Mouse (Mus musculus) neural tube, embryonic 12.5 days (tissue): ENCODE measurements around the gene Fsd1l. TPM values are rescaled to one million over a fixed set of nuclear protein-coding genes. Genes with fewer than 3 reads are reported as not detected.
"Not testable (repeated sequence)": the region's sequence is repeated elsewhere in the genome, so short reads cannot be mapped to it uniquely, and the experiment has no call there.

Source experiments
- ATAC-seq: fragments of 200-750 bp; cut with Nextera tagmentation; 2 replicates; pipeline ENCODE4 v1.8.0; 2017; ENCODE audit warnings: low read depth, mild to moderate bottlenecking, moderate TSS enrichment, moderate library complexity; ENCODE audit not compliant: low FRiP score
- H3K27ac ChIP-seq: fragments of 300-500 bp; sonication (generic); 2 replicates; pipeline ENCODE4 v1.5.1; 2016
- H3K27me3 ChIP-seq: fragments of 300-500 bp; sonication (generic); replicated peaks from 2 replicates; pipeline ENCODE4 v1.6.1; 2016; ENCODE audit warnings: mild to moderate bottlenecking
- H3K36me3 ChIP-seq: fragments of 300-500 bp; sonication (generic); 2 replicates; pipeline ENCODE4 v1.6.1; 2016; ENCODE audit warnings: mild to moderate bottlenecking
- H3K4me1 ChIP-seq: fragments of 300-500 bp; sonication (generic); 2 replicates; pipeline ENCODE4 v1.6.1; 2016
- H3K4me2 ChIP-seq: fragments of 300-500 bp; sonication (generic); replicated peaks from 2 replicates; pipeline ENCODE4 v1.6.1; 2016; ENCODE audit warnings: mild to moderate bottlenecking
- H3K4me3 ChIP-seq: fragments of 300-500 bp; sonication (generic); 2 replicates; pipeline ENCODE4 v1.5.1; 2016
- H3K9ac ChIP-seq: fragments of 300-500 bp; sonication (generic); 2 replicates; pipeline ENCODE4 v1.6.1; 2016; ENCODE audit warnings: mild to moderate bottlenecking
- H3K9me3 ChIP-seq: fragments of 300-500 bp; sonication (generic); 2 replicates; pipeline ENCODE4 v1.6.1; 2016; ENCODE audit warnings: mild to moderate bottlenecking
- WGBS: fragments of 180-500 bp; shearing (Covaris S2); methylation state at CpG from one replicate; pipeline ENCODE4 v1.1.7; 2016; 5-methylcytosine and 5-hydroxymethylcytosine counted together
- polyA plus RNA-seq: library from polyadenylated mRNA; unstranded; fragments of >200 nt; fragmentation: Nextera tagmentation; extraction: Ambion mirVana; gene quantifications from 2 replicates; pipeline ENCODE4 v1.2.1, GENCODE M21; 2016

Gene Fsd1l
- polyA plus RNA-seq, 1 experiment from 2014 or later = 27.2 TPM

- Histone ChIP-seq H3K36me3 (peaks cover 11% of the 10 kb centered on the region; the same call in 1 of the 2 replicates), H3K9me3 (no peaks in the 10 kb centered on the region), H3K27me3 (no peaks in the 10 kb centered on the region), H3K27ac (no peak overlapping the region), H3K4me1 (peaks cover 34% of the 10 kb centered on the region), H3K4me2 (no peak overlapping the region), H3K9ac (no peak overlapping the region), H3K4me3 (no peak overlapping the region)
- peak; percentile 82 for ATAC-seq
- 52% methylated on average over 7 of the region's 7 CpGs for WGBS
Observed at GRCm38 (mm10) chr4:53637269-53637909, 6.1 kb downstream of the Fsd1l start.

DNA sequence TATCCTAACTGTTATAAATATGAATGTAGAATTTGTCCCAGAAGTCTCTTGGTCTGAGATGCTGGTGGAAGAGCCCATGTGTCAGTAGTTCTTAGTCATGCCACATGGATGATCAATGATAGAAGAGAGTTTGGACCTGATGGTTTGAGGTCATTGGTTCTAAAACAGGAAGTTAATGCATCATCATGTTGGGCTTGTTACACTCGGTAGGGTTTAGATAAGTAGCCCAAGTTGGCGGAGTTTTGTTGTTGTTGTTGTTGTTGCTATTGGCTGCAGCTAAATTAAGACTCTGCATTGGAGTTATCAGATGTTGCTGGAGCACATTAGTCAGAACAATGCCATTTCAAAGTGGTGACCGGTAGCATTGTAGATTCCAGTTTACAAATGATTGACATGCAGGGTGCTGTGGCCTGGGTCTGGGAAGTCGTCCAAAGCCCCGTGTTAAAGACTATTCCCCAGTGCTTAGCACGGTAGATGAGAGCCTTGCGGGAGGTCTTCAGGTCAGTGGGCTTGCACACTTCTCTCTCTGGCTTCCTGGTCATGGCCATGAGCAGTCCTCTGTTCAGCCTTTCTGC, 7.4 kb downstream of the Fsd1l start:
- no peak for ATAC-seq
- Histone ChIP-seq H3K4me1 (peaks cover 24% of the 10 kb centered on the region), H3K27ac (no peak overlapping the region), H3K27me3 (no peaks in the 10 kb centered on the region), H3K36me3 (peaks cover 11% of the 10 kb centered on the region; the same call in 1 of the 2 replicates), H3K9me3 (no peaks in the 10 kb centered on the region), H3K9ac (no peak overlapping the region), H3K4me2 (no peak overlapping the region), H3K4me3 (no peak overlapping the region)
- WGBS = 90% methylated on average over 7 of the region's 7 CpGs

DNA sequence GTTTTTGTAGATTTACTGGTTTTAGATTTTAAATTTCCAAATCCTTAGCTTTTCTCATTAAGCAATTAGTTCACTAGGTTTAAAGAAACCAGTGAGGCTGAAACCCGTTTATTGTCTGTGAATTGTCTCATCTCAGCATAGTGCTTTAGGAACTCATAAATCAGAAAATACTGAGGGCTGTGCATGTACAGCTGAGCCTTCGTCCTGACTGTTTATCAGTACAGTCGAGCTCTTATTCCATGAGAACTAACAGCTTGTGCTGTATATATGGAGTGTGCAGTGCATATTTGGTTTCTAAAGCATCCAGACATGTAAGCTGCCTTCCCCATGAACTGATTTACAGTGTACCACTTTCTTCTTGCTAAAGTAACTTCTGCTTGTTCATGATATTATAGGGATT, 26.8 kb downstream of the Fsd1l start:
- Histone ChIP-seq H3K4me3 (no peak overlapping the region), H3K4me2 (no peak overlapping the region), H3K4me1 (peaks cover 3% of the 10 kb centered on the region; the same call in 1 of the 2 replicates), H3K36me3 (peaks cover 27% of the 10 kb centered on the region), H3K9ac (no peak overlapping the region), H3K9me3 (no peaks in the 10 kb centered on the region), H3K27ac (no peak overlapping the region), H3K27me3 (no peaks in the 10 kb centered on the region)
- ATAC-seq = peak; percentile 29; the same call in 1 of the 2 replicates
- 40% methylated on average over 3 of the region's 3 CpGs for WGBS

- no peaks in the 10 kb centered on the region for H3K27me3 ChIP-seq
- H3K4me2 ChIP-seq = no peak overlapping the region
- no peak overlapping the region for H3K9ac ChIP-seq
- H3K27ac ChIP-seq = no peak overlapping the region
- ATAC-seq = no peak
- H3K4me3 ChIP-seq = no peak overlapping the region
- H3K9me3 ChIP-seq = no peaks in the 10 kb centered on the region
- peaks cover 3% of the 10 kb centered on the region; the same call in 1 of the 2 replicates for H3K4me1 ChIP-seq
- peaks cover 29% of the 10 kb centered on the region for H3K36me3 ChIP-seq
Observed at GRCm38 (mm10) chr4:53660711-53661110, 29.4 kb downstream of the Fsd1l start.

GRCm38 (mm10) chr4:53682092-53682491, 50.8 kb downstream of the Fsd1l start:
- no peaks in the 10 kb centered on the region for H3K27me3 ChIP-seq
- H3K4me1 ChIP-seq = no peaks in the 10 kb centered on the region
- no peak for ATAC-seq
- no peaks in the 10 kb centered on the region for H3K9me3 ChIP-seq
- peaks cover 23% of the 10 kb centered on the region for H3K36me3 ChIP-seq
- H3K27ac ChIP-seq = no peak overlapping the region
- H3K9ac ChIP-seq = no peak overlapping the region
- no peak overlapping the region for H3K4me3 ChIP-seq
- WGBS = 90% methylated on average over 8 of the region's 8 CpGs
- H3K4me2 ChIP-seq = no peak overlapping the region

GRCm38 (mm10) chr4:53688965-53689364, 57.7 kb downstream of the Fsd1l start:
- H3K4me1 ChIP-seq = no peaks in the 10 kb centered on the region
- H3K9me3 ChIP-seq = no peaks in the 10 kb centered on the region
- no peak overlapping the region for H3K4me3 ChIP-seq
- H3K4me2 ChIP-seq = no peak overlapping the region
- no peak overlapping the region for H3K9ac ChIP-seq
- H3K36me3 ChIP-seq = peaks cover 5% of the 10 kb centered on the region; the same call in 1 of the 2 replicates
- WGBS = 93% methylated on average over 4 of the region's 4 CpGs
- no peak overlapping the region for H3K27ac ChIP-seq
- H3K27me3 ChIP-seq = no peaks in the 10 kb centered on the region
- no peak for ATAC-seq

DNA sequence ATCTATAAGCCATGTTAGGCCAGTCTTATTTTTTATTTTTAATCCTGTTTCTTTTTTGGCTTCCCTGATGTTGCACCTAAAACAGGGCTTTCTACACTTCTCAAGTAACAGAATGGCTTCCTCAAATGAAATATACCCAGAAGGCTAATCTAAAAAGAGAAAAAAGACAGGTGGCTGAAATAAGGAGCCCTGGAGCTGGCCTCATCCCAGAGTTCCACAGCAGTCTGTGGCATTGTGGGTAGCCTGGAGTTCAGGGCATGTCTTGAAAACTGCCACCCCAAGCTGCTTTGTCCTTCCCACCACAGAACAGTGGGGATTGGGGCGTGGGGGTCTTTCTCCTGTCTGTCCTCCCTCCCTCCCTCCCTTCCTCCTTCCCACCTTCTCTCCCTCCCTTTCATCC, 60.1 kb downstream of the Fsd1l start:
- no peaks in the 10 kb centered on the region for H3K27me3 ChIP-seq
- no peak for ATAC-seq
- no peak overlapping the region for H3K4me2 ChIP-seq
- no peaks in the 10 kb centered on the region for H3K9me3 ChIP-seq
- H3K4me3 ChIP-seq = no peak overlapping the region
- no peaks in the 10 kb centered on the region for H3K4me1 ChIP-seq
- no peak overlapping the region for H3K9ac ChIP-seq
- 80% methylated on average over 1 of the region's 1 CpGs for WGBS
- no peak overlapping the region for H3K27ac ChIP-seq
- H3K36me3 ChIP-seq = peaks cover 12% of the 10 kb centered on the region

- not testable (repeated sequence) for H3K4me2 ChIP-seq, ATAC-seq, H3K4me1 ChIP-seq, H3K27ac ChIP-seq, H3K9ac ChIP-seq, H3K27me3 ChIP-seq, H3K4me3 ChIP-seq, H3K9me3 ChIP-seq, H3K36me3 ChIP-seq
Observed at GRCm38 (mm10) chr4:53709166-53709565, 77.9 kb downstream of the Fsd1l start.

GRCm38 (mm10) chr4:53710021-53710420, 78.8 kb downstream of the Fsd1l start:
- no peaks in the 10 kb centered on the region for H3K27me3 ChIP-seq
- no peak for ATAC-seq
- no peaks in the 10 kb centered on the region for H3K36me3 ChIP-seq
- H3K4me3 ChIP-seq = no peak overlapping the region
- peaks cover 4% of the 10 kb centered on the region for H3K4me1 ChIP-seq
- no peak overlapping the region for H3K27ac ChIP-seq
- no peak overlapping the region for H3K4me2 ChIP-seq
- no peak overlapping the region for H3K9ac ChIP-seq
- no peaks in the 10 kb centered on the region for H3K9me3 ChIP-seq
- WGBS = 92% methylated on average over 2 of the region's 2 CpGs

- peaks cover 9% of the 10 kb centered on the region for H3K4me1 ChIP-seq
- no peak overlapping the region for H3K27ac ChIP-seq
- 89% methylated on average over 6 of the region's 6 CpGs for WGBS
- ATAC-seq = no peak
- no peak overlapping the region for H3K9ac ChIP-seq
- no peak overlapping the region for H3K4me3 ChIP-seq
- no peaks in the 10 kb centered on the region for H3K9me3 ChIP-seq
- H3K27me3 ChIP-seq = no peaks in the 10 kb centered on the region
- H3K36me3 ChIP-seq = no peaks in the 10 kb centered on the region
- no peak overlapping the region for H3K4me2 ChIP-seq
Observed at GRCm38 (mm10) chr4:53710555-53711328, 79.5 kb downstream of the Fsd1l start.

- Histone ChIP-seq H3K36me3 (no peaks in the 10 kb centered on the region), H3K27me3 (no peaks in the 10 kb centered on the region), H3K27ac (peak within 1 kb of the TSS; percentile 57), H3K4me1 (peaks cover 9% of the 10 kb centered on the region), H3K9ac (peak within 1 kb of the TSS; percentile 83), H3K4me3 (peak within 1 kb of the TSS; percentile 67), H3K4me2 (peak within 1 kb of the TSS; percentile 84), H3K9me3 (no peaks in the 10 kb centered on the region)
- peak; percentile 85 for ATAC-seq
- 8% methylated on average over 7 of the region's 7 CpGs for WGBS
Observed at GRCm38 (mm10) chr4:53713704-53714050, 82.4 kb downstream of the Fsd1l start, which contains the start of gene Fktn. Gene Fktn (plus strand): TSS chr4:53713998.

DNA sequence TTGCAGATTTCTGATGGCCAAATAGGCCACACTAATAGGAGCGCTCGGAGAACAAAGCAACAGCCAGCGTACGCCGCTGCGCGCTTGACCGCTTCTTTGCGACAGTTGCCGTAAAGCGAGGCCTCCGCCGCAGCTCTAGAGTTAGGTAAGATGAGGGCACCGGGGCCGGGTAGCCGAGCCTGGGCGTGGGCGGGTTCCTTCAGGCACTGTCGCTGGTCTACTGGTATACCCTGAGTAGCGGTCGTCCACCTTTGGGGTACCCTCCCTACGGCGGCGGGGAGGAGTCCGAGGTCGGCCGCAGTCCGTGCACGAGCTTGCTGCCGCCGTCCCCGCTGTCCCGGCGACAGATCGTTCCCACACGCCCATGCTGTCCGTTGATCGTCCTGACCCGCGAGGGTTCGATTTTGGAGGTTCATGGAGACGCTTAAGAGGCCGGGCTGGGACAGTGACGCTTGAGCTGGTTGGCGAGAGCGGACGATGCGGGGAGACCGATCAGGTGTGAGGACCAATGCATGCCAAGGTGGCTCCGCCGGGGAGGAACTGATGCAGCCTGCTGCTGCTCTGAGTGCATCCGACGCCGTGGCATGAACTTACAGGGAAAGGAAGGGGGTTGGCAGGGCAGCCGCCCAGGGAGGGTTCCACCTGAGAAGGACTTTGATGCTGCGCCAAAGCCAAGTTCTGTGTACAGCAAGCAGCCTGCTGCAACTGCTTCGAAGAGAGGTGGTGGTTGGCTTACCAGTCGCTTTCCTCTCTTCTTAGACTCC, 83.0 kb downstream of the Fsd1l start:
- ATAC-seq = peak; percentile 97
- Histone ChIP-seq H3K27me3 (no peaks in the 10 kb centered on the region), H3K9me3 (no peaks in the 10 kb centered on the region), H3K4me3 (peak overlapping the region; percentile 67), H3K27ac (peak overlapping the region; percentile 57), H3K4me2 (peak overlapping the region; percentile 84), H3K4me1 (peaks cover 9% of the 10 kb centered on the region), H3K36me3 (no peaks in the 10 kb centered on the region), H3K9ac (peak overlapping the region; percentile 83)
- 8% methylated on average over 58 of the region's 58 CpGs for WGBS
